Mouse (Mus musculus): Measurements from ENCODE around the gene Cox8a.

DNA sequence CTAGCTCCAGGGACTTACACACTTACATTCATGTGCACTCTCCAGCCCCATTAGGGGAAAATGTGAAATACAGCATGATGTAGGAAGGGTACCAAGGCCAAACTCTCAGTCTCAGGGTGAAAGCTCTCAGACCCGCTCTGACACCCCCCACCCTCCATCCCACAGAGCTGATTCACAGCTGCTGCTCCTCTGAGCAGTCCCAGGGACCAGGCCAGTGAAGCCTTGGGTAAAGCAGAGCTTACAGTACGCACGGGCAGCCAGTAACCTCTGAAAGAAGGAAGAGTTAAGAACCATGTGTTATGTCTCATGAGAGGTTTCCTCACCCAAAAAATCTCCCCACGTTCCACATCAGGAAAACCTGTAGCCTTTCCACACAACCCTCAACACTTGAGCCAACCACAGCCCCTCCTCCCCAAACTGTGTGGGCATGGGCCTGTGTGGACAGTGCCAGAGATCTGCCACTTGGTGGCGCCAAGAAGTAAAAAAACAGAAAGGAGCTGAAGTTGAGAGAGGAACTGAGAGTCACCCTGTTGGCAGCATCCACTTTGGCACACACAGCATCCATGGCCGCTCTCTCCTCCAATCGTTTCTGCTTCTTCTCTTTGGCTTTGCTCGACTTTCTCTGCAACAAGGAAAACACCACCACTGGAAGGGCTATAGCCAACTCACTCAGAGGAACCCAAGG, 17.3 kb upstream of the Cox8a start:
- TF ChIP-seq CTCF (IDR thresholded peaks at IDR 0.05) = peak; percentile 92
- no peak for TF ChIP-seq EP300 (IDR thresholded peaks at IDR 0.05)
